Mouse (Mus musculus) kidney, adult 18-20 months (tissue): ENCODE measurements at regions not wholly inside any gene's neighbourhood (a gene's known extent, or its start where the extent isn't known, plus 50 kb on each side); places are given as distances from the start of the nearest gene placed in this dataset.

Experiments used
- DNase-seq: peaks from one replicate; pipeline ENCODE4 v3.0.0; 2021

- DNase-seq: no peak
Observed at GRCm38 (mm10) chr8:9042835-9043792, 352.8 kb upstream of the Arglu1 start.

- no peak for DNase-seq
Observed at GRCm38 (mm10) chr8:9029156-9029555, 338.8 kb upstream of the Arglu1 start.

GRCm38 (mm10) chr8:9027672-9028071 is 337.4 kb upstream of the Arglu1 start:
- no peak for DNase-seq

- DNase-seq: no peak
Observed at GRCm38 (mm10) chr8:9025872-9026271, 335.6 kb upstream of the Arglu1 start.

- DNase-seq: no peak
Observed at GRCm38 (mm10) chr8:9025378-9025777, 335.1 kb upstream of the Arglu1 start.

GRCm38 (mm10) chr8:9020744-9021143 is 330.4 kb upstream of the Arglu1 start:
- DNase-seq: no peak

- DNase-seq: no peak
Observed at GRCm38 (mm10) chr8:9020180-9020579, 329.9 kb upstream of the Arglu1 start.

- no peak for DNase-seq
Observed at GRCm38 (mm10) chr8:9011785-9012510, 321.6 kb upstream of the Arglu1 start.

GRCm38 (mm10) chr8:9008006-9008780 is 317.9 kb upstream of the Arglu1 start:
- DNase-seq: no peak

- no peak for DNase-seq
Observed at GRCm38 (mm10) chr8:8999914-9000313, 309.6 kb upstream of the Arglu1 start.

GRCm38 (mm10) chr8:8997621-8998020 is 307.3 kb upstream of the Arglu1 start:
- no peak for DNase-seq

- peak; percentile 61 for DNase-seq
Observed at GRCm38 (mm10) chr8:8994596-8995189, 304.4 kb upstream of the Arglu1 start.

GRCm38 (mm10) chr8:8994008-8994407 is 303.7 kb upstream of the Arglu1 start:
- DNase-seq: no peak

GRCm38 (mm10) chr8:8992461-8993032 is 302.2 kb upstream of the Arglu1 start:
- DNase-seq: peak; percentile 78

- peak; percentile 26 for DNase-seq
Observed at GRCm38 (mm10) chr8:8991026-8991425, 300.7 kb upstream of the Arglu1 start.

GRCm38 (mm10) chr8:8986068-8986467 is 295.7 kb upstream of the Arglu1 start:
- DNase-seq: no peak

GRCm38 (mm10) chr8:8985395-8985794 is 295.1 kb upstream of the Arglu1 start:
- DNase-seq: no peak

- no peak for DNase-seq
Observed at GRCm38 (mm10) chr8:8984829-8985251, 294.5 kb upstream of the Arglu1 start.

- DNase-seq: no peak
Observed at GRCm38 (mm10) chr8:8984159-8984828, 294.0 kb upstream of the Arglu1 start.

- DNase-seq: no peak
Observed at GRCm38 (mm10) chr8:8983133-8983661, 292.9 kb upstream of the Arglu1 start.

- DNase-seq: no peak
Observed at GRCm38 (mm10) chr8:8978969-8979368, 288.6 kb upstream of the Arglu1 start.
